Mouse (Mus musculus): ENCODE data around the gene Fbxw5.

DNA sequence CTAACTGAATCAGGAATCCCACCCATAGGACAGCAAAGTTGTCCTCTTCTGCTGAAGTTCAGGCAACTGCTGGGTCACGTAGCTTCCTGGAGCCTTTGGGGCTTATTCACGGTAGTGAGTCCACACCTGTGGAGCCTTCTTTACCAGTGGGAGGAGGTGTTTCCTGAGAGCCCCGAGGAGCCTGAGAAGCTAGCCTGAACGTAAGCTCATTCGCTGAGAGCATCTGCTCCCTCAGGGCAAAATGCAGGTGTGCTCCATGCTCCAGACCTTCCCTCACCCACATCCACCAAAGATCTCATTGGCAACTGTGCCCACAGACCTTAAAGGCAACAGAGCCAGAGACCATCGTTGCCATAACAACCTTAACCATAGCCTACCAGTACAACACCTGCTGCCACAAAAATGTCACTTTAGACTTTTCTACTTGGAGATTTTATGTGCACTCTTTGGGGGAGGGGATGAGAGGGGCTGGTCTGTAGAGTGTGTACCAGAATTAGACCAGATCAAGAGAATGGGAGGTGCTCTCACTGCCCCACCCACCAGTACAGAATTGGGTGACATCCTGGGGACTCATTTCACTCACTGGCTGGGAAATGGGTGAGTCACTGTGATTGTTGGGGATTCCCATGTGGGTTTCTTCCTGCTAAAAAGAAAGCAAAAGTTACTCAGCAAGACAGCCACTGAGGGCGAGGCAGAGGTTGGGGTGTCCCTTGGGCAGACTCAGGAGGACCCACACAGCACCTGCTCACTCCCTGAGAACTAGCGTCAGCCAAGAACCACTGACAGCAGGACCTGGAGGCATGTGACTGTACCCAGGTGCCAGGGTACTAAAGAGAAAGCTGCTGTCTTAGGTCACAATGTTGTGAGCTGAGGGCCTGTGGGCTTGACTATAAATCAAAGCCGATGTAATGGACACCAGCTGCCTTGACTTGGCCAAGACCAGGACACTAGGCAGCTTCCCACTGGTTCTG, 48.8 kb downstream of the Fbxw5 start:
- TF ChIP-seq CTCF (IDR thresholded peaks at IDR 0.05; ENCODE audit: control insufficient read depth, insufficient read depth, insufficient read length) (no peak), MAX (IDR thresholded peaks at IDR 0.05) (peak; percentile 34), USF1 (IDR thresholded peaks at IDR 0.05; ENCODE audit: low read depth) (peak; percentile 29), MYOD1 (IDR thresholded peaks at IDR 0.05; ENCODE audit: control insufficient read depth, insufficient read length, low read depth) (peak; percentile 25)

Data from C2C12 (cell line).